Mouse (Mus musculus) testis, adult 2 months (tissue): ENCODE measurements around the gene Bspry. TPM values are rescaled to one million over a fixed set of nuclear protein-coding genes. Genes with fewer than 3 reads are reported as not detected.

Experiments
- H3K27ac ChIP-seq: fragments of 200-500 bp; 2 replicates; pipeline ENCODE4 v1.5.1; 2012; ENCODE audit warnings: low read depth, low read length; ENCODE audit not compliant: control insufficient read depth, insufficient read depth
- H3K27me3 ChIP-seq: fragments of 200-500 bp; 2 replicates; pipeline ENCODE4 v1.6.1; 2012; ENCODE audit warnings: mild to moderate bottlenecking, low read length, moderate library complexity; ENCODE audit not compliant: control insufficient read depth, insufficient read depth
- H3K36me3 ChIP-seq: fragments of 200-500 bp; 2 replicates; pipeline ENCODE4 v1.6.1; 2012; ENCODE audit warnings: mild to moderate bottlenecking, low read length; ENCODE audit not compliant: control insufficient read depth, insufficient read depth
- H3K4me1 ChIP-seq: fragments of 200-500 bp; 2 replicates; pipeline ENCODE4 v1.6.1; 2012; ENCODE audit warnings: low read length; ENCODE audit not compliant: control insufficient read depth, insufficient read depth
- H3K4me3 ChIP-seq: fragments of 200-500 bp; 2 replicates; pipeline ENCODE4 v1.5.1; 2012; ENCODE audit warnings: low read depth, mild to moderate bottlenecking, low read length, moderate library complexity, mixed read lengths; ENCODE audit not compliant: control insufficient read depth
- CTCF ChIP-seq: fragments of 200-500 bp; IDR thresholded peaks from 2 replicates; pipeline ENCODE4 v1.5.1; 2012; ENCODE audit warnings: low read depth, mild to moderate bottlenecking, inconsistent platforms, low read length, moderate library complexity; ENCODE audit not compliant: control insufficient read depth, insufficient read depth, insufficient replicate concordance
- POLR2A ChIP-seq: fragments of 200-500 bp; IDR thresholded peaks from 2 replicates; pipeline ENCODE4 v1.6.1; 2012; ENCODE audit warnings: low read depth, mild to moderate bottlenecking, inconsistent platforms, low read length, moderate library complexity; ENCODE audit not compliant: control insufficient read depth
- polyA plus RNA-seq: library from polyadenylated mRNA; depleted of rRNA; stranded (reverse); fragments of >200 nt; gene quantifications from 2 replicates; pipeline ENCODE4 v1.2.3, GENCODE M21; 2012

Gene Bspry
- polyA plus RNA-seq, 1 experiment: 443 TPM

DNA sequence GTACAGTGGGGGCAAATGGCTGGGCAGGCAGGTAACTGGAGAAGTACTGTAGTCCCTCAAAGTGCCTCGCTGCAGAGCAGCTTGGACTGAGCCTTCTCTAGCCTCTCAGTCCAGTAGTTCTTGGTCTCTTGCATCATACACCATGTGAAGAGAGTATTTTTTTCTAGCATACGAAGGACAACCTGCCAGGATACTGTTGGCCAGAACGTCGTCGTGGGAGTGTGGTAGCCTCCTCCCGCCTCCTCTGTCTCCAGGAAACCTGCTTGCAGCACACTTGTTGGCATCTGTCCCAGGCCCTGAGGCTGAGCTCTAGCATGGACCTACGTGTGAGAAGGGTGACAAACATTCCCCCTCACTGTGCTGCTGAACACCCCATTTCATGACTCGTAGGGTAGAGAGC is 17.0 kb downstream of the Bspry start:
- TF ChIP-seq POLR2A: no peak
- TF ChIP-seq CTCF: no peak
- Histone ChIP-seq H3K4me3 (no peak overlapping the region), H3K36me3 (no peaks in the 10 kb centered on the region), H3K27me3 (no peaks in the 10 kb centered on the region), H3K27ac (no peak overlapping the region), H3K4me1 (peaks cover 4% of the 10 kb centered on the region)

DNA sequence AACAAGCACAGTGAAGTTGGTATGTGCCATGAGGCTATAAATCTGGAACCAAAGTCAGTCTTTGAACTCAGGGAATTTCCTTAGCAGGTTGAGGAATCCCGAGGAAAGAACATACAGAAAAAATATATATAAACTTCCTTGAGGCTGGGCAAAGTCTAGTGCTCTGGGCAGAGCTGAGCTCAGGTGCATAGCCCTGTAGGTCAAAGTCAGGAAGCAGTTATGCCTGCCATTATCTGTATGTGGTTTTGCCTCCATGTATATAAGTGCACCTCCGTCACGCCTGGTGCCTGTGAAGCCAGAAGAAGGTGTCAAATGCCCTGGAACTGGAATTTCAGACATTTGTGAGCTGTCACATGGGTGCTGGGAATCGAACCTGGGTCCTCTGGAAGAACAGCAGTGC is 20.9 kb downstream of the Bspry start:
- Histone ChIP-seq H3K4me1 (peaks cover 8% of the 10 kb centered on the region), H3K27ac (no peak overlapping the region), H3K4me3 (no peak overlapping the region), H3K27me3 (no peaks in the 10 kb centered on the region), H3K36me3 (no peaks in the 10 kb centered on the region)
- no peak for TF ChIP-seq POLR2A
- TF ChIP-seq CTCF: no peak

DNA sequence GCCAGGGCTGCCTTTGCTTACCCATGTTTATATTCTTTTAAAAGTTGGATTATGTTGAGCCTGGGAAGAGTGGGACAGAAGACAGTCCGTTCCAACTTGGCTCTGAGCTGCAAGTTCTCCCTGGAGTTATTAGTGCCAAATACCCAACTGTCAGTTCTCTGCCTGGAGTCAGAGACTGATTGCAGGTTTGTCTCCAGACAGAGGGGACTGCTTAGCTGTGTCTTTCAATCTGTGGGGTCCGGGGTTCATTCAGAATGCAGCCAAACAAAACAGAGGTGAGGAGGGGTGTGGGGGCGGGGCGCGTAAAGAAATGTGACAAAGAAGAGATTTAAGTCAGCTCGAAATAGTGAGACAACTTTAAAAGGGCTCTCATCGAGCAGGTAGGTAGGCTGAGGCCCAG is 21.7 kb downstream of the Bspry start:
- no peaks in the 10 kb centered on the region for H3K36me3 ChIP-seq
- peak overlapping the region; percentile 83 for H3K27ac ChIP-seq
- peak overlapping the region; percentile 94 for H3K4me3 ChIP-seq
- TF ChIP-seq POLR2A: no peak
- no peak for TF ChIP-seq CTCF
- H3K4me1 ChIP-seq: peaks cover 8% of the 10 kb centered on the region
- H3K27me3 ChIP-seq: no peaks in the 10 kb centered on the region

DNA sequence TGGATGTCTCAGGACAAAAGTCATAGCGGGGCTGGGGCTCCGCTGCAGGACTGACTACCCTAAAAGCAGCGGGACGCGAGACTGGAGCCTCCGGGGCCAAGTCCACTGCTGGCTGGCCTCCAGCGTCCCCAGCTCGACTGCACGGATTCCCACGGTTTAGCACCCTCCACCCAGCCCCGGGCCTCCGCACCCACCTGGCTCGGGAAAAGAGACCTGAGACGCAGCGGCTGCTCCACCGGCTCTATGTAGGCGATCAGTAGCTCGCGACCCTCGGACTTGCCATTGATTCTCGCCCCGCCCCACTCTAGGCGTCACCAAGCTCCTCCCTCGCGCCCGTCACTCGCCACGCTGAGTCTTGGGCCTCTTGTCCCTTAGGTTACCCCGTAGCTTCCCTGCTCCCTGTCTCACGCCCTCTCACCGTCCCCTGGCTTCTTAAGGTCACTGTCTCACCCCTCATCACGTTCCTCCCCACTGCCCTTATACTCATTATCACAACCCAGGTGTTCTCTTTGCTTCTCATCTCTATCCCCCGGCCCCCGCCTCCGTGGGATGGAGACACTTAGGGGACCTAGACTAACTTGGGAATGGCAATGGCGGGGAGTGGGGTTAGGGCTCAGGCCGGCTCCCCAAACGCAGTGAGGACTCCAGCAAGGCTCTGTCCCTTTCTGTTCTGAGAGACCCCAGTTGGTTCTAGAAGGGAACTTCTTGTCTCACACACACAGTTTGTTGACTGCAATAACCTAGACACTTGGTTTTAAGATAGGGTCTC is 22.3 kb downstream of the Bspry start:
- TF ChIP-seq CTCF: no peak
- peak; percentile 91 for TF ChIP-seq POLR2A
- H3K4me1 ChIP-seq: peaks cover 8% of the 10 kb centered on the region
- H3K36me3 ChIP-seq: no peaks in the 10 kb centered on the region
- peak overlapping the region; percentile 94 for H3K4me3 ChIP-seq
- no peaks in the 10 kb centered on the region for H3K27me3 ChIP-seq
- peak overlapping the region; percentile 87 for H3K27ac ChIP-seq

DNA sequence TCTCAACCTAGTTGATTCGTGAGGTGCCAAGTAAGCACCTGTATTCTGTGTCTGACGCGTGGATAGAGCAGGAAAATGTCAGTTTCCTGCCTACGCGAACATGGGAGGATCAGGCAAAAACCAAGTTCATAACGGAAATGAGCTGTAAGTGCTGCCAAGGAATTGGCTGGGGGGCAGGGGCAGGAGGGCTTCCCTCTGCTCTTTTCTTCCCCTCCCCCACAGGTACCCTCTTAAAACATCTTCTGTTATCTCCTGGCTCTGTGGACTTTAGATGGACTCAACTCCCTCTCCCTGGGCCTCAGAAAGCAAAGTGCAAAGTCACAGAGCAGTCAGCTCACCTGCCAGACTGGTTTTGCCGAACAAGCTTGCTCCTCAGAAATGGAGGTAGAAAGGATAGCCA is 23.1 kb downstream of the Bspry start:
- Histone ChIP-seq H3K4me1 (peaks cover 8% of the 10 kb centered on the region), H3K36me3 (no peaks in the 10 kb centered on the region), H3K4me3 (peak overlapping the region; percentile 14; the same call in 1 of the 2 replicates), H3K27me3 (no peaks in the 10 kb centered on the region), H3K27ac (no peak overlapping the region)
- no peak for TF ChIP-seq CTCF
- TF ChIP-seq POLR2A: no peak

DNA sequence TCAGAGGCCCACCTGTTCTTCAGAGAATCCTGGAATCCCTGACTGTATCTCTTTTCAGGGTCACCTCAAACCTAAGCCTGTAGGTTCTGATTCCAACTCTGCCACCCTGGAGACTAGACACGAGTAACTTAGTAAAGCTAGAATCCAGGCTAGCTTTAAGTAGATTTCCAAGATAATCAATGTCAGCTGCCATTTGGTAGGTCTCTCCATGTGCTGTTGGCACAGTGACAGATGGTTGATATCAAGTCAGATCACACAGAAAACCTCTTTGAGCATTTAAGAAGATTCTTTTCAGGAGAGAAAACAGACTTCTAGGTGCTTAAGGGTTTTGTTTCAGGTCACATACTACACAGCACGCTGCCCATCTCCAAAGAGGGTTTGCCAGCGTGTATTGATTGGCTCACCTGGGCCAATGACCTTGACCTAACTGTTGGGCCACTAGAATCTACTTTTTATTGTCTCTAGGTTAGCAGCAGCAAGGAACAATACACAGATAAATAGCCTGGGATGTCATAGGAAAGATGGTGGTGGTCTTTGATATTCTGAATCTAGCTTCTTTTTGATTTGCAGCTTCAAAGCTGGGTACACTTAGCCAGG is 23.6 kb downstream of the Bspry start, which contains the start of gene Hdhd3:
TSS of gene Hdhd3 (minus strand) at position 94 of the 597 bp plus-strand sequence.
- Histone ChIP-seq H3K27ac (peak within 1 kb of the TSS; percentile 87), H3K36me3 (no peaks in the 10 kb centered on the region), H3K4me1 (peaks cover 8% of the 10 kb centered on the region), H3K4me3 (peak within 1 kb of the TSS; percentile 94), H3K27me3 (no peaks in the 10 kb centered on the region)
- no peak for TF ChIP-seq CTCF
- no peak for TF ChIP-seq POLR2A

DNA sequence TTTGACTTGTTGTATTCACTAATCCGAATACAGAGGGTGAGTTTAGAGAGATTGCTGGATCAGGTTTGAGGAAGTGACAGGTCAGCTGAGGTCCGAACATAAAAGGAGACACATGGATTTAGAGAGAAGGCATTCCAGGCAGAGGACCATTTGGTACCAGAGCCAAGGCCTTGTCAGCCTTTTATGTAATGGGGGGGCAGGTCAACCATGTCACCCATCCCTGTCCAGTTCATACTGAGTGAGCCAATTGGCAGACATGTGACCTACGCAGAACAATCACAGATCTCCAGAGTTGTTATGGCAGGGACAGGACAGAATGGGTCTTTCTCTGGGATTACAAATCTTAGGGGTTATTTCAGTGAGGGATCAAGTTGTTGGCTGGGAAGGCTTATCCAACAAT is 26.1 kb downstream of the Bspry start:
- Histone ChIP-seq H3K27me3 (no peaks in the 10 kb centered on the region), H3K4me1 (peaks cover 8% of the 10 kb centered on the region), H3K36me3 (no peaks in the 10 kb centered on the region; the same call in 1 of the 2 replicates), H3K27ac (no peak overlapping the region), H3K4me3 (no peak overlapping the region)
- TF ChIP-seq CTCF (no peak), POLR2A (no peak)
